Mouse (Mus musculus): ENCODE results near the gene Elane. TPM values are rescaled to one million over a fixed set of nuclear protein-coding genes. Genes with fewer than 3 reads are reported as not detected.
"Not testable (repeated sequence)": the region's sequence is repeated elsewhere in the genome, so short reads cannot be mapped to it uniquely, and the experiment has no call there.

Gene Elane
- polyA plus RNA-seq, 1 experiment from 2014 or later = 0.33 TPM

DNA sequence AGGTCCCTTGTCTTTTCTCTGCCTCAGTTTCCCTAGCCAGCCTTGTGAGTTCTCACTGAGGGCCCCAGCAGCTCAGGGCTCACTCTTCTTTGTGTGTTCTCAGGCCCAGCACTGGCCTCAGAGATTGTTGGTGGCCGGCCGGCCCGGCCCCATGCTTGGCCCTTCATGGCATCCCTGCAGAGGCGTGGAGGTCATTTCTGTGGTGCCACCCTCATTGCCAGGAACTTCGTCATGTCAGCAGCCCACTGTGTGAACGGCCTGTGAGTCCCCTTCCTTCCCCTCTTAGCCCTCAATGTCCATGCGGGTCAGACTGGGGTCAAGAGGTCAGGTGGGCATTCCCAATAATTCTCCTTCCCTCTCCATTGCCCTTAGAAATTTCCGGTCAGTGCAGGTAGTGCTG lies 564 bp downstream of the Elane start:
- Histone ChIP-seq H3K4me1 (peaks cover 11% of the 10 kb centered on the region), H3K27ac (no peak overlapping the region), H3K4me2 (replicated peaks) (no peak overlapping the region), H3K9me3 (no peaks in the 10 kb centered on the region), H3K9ac (no peak overlapping the region), H3K4me3 (no peak overlapping the region), H3K27me3 (peaks cover 8% of the 10 kb centered on the region), H3K36me3 (no peaks in the 10 kb centered on the region)
- WGBS = 75% methylated on average over 8 of the region's 8 CpGs
- ATAC-seq (ENCODE audit: insufficient number of reproducible peaks, insufficient read depth, low FRiP score, low TSS enrichment) = no peak

DNA sequence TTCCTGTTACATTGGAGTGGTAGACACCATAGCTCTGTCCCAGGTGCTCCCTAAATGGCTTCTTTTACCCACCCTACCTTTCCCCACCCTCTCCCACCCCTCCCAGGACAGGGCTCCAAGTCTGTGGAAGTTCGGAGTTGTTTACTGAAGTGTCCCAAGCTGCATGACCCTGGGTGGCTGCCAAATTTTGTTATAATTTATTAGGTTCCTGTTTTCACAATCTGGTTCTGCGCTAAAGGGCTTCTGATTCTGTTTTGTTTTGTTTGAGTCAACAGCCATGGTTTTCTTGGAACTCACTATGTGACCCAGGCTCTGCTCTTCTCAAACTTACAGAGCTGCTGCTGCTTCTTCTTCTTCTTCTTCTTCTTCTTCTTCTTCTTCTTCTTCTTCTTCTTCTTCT lies 3.3 kb downstream of the Elane start:
- no peak overlapping the region for H3K4me3 ChIP-seq
- H3K4me1 ChIP-seq = no peaks in the 10 kb centered on the region
- 78% methylated on average over 2 of the region's 2 CpGs for WGBS
- H3K36me3 ChIP-seq = peaks cover 7% of the 10 kb centered on the region; the same call in 1 of the 2 replicates
- no peak for ATAC-seq (ENCODE audit: insufficient number of reproducible peaks, insufficient read depth, low FRiP score, low TSS enrichment)
- no peak overlapping the region for H3K4me2 ChIP-seq (replicated peaks)
- H3K9me3 ChIP-seq = no peaks in the 10 kb centered on the region
- H3K27ac ChIP-seq = no peak overlapping the region
- H3K9ac ChIP-seq = no peak overlapping the region
- H3K27me3 ChIP-seq = no peaks in the 10 kb centered on the region

DNA sequence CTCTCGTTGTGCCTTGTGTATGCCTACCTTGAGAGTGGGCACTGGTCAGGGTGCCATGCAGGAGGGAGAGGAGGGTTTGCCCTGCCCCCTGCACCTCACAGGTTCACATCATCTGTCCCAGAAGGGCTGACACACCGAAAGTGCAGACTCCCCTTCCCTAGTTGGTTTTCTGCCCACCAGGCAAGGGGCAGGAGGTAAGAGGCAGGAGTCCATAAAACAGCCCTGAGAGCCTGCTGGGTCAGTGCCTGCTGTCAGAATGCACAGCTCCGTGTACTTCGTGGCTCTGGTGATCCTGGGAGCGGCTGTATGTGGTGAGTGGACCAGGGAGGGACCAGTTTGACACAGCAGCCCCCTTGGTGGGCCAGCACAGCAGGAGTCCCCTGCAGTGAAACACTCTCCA lies 4.6 kb downstream of the Elane start, which contains the start of gene Cfd:
Gene Cfd, plus strand, starts transcription at position 184 of the 400 bp plus-strand sequence.
- WGBS = 47% methylated on average over 5 of the region's 5 CpGs
- Histone ChIP-seq H3K36me3 (peaks cover 17% of the 10 kb centered on the region), H3K27me3 (no peaks in the 10 kb centered on the region), H3K9ac (peak within 1 kb of the TSS; percentile 27), H3K4me1 (no peaks in the 10 kb centered on the region), H3K4me3 (no peak within 1 kb of the TSS), H3K9me3 (no peaks in the 10 kb centered on the region), H3K27ac (no peak within 1 kb of the TSS), H3K4me2 (replicated peaks) (no peak within 1 kb of the TSS)
- ATAC-seq (ENCODE audit: insufficient number of reproducible peaks, insufficient read depth, low FRiP score, low TSS enrichment) = no peak

DNA sequence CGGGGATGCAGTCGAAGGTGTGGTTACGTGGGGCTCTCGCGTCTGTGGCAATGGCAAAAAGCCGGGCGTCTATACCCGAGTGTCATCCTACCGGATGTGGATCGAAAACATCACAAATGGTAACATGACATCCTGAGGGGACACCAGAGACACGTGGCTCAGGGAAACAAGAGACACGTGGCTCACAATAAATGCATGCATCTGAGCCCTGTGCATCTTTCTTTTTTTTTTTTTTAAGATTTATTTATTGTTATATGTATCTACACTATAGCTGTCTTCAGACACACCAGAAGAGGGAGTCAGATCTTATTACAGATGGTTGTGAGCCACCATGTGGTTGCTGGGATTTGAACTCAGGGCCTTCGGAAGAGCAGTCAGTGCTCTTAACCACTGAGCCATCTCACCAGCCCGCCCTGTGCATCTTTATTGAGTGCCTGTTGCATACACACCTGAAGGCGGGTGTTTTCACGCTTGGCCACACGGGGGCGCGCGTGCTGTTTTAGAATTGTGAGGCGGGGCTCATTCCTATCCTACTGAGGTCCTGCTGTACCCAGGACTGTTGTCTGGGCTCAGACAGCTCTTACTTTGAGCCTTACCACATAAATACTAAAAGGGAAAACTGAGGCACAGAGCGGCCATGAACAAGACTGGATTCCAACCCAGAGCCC lies 6.5 kb downstream of the Elane start:
- H3K9me3 ChIP-seq; H3K4me1 ChIP-seq; H3K4me2 ChIP-seq (replicated peaks); ATAC-seq (ENCODE audit: insufficient number of reproducible peaks, insufficient read depth, low FRiP score, low TSS enrichment); H3K9ac ChIP-seq; H3K27ac ChIP-seq; H3K4me3 ChIP-seq; H3K27me3 ChIP-seq: not testable (repeated sequence)
- 43% methylated on average over 22 of the region's 22 CpGs for WGBS
- H3K36me3 ChIP-seq = peaks cover 36% of the 10 kb centered on the region

DNA sequence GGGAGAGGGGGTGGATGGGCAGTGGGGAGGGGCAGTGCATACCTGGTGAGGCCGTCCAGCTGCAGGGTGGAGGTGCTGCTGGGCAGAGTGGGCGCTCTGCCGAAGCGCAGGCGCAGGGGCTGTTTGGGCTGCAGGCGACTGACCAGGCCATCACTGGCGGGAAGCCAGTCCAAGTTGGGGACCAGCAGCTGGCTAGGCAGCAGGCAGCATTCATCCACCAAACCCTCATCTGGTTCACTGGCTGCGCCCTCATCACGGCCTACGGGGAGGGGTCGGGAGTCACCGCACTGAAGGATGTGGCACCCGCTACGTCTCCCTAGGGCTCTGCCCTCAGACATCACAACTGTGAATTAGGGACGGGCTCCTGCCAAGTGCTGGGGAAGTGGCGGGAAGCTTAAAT lies 10.3 kb downstream of the Elane start:
- no peaks in the 10 kb centered on the region for H3K4me1 ChIP-seq
- no peaks in the 10 kb centered on the region for H3K9me3 ChIP-seq
- peaks cover 69% of the 10 kb centered on the region for H3K36me3 ChIP-seq
- H3K27ac ChIP-seq = no peak overlapping the region
- no peak overlapping the region for H3K4me2 ChIP-seq (replicated peaks)
- 92% methylated on average over 16 of the region's 16 CpGs for WGBS
- ATAC-seq (ENCODE audit: insufficient number of reproducible peaks, insufficient read depth, low FRiP score, low TSS enrichment) = no peak
- no peak overlapping the region for H3K9ac ChIP-seq
- no peaks in the 10 kb centered on the region for H3K27me3 ChIP-seq
- H3K4me3 ChIP-seq = no peak overlapping the region

DNA sequence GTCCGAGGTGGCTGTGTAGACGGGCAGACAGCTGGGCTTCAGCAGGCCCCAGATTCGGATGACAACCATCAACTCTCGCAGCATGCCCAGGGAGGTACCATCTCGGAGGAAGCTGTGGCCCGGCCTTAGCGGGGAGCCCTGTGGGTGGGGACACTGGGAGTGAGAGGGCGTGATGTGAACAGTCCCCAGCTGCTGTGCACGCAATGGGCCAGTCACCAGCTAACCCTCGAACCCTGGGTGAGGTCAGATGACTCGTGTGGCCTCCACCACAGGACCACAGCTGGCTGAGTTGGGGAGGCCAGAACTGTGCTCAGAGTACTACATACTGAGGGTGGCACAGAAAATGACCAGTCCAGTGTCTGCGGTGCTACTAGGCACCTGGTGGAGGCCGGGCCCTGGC lies 10.8 kb downstream of the Elane start:
- no peak for ATAC-seq (ENCODE audit: insufficient number of reproducible peaks, insufficient read depth, low FRiP score, low TSS enrichment)
- Histone ChIP-seq H3K9me3 (no peaks in the 10 kb centered on the region), H3K4me2 (replicated peaks) (no peak overlapping the region), H3K4me1 (no peaks in the 10 kb centered on the region), H3K27me3 (no peaks in the 10 kb centered on the region), H3K4me3 (no peak overlapping the region), H3K9ac (no peak overlapping the region), H3K27ac (no peak overlapping the region), H3K36me3 (peaks cover 69% of the 10 kb centered on the region)
- WGBS = 79% methylated on average over 13 of the region's 13 CpGs

DNA sequence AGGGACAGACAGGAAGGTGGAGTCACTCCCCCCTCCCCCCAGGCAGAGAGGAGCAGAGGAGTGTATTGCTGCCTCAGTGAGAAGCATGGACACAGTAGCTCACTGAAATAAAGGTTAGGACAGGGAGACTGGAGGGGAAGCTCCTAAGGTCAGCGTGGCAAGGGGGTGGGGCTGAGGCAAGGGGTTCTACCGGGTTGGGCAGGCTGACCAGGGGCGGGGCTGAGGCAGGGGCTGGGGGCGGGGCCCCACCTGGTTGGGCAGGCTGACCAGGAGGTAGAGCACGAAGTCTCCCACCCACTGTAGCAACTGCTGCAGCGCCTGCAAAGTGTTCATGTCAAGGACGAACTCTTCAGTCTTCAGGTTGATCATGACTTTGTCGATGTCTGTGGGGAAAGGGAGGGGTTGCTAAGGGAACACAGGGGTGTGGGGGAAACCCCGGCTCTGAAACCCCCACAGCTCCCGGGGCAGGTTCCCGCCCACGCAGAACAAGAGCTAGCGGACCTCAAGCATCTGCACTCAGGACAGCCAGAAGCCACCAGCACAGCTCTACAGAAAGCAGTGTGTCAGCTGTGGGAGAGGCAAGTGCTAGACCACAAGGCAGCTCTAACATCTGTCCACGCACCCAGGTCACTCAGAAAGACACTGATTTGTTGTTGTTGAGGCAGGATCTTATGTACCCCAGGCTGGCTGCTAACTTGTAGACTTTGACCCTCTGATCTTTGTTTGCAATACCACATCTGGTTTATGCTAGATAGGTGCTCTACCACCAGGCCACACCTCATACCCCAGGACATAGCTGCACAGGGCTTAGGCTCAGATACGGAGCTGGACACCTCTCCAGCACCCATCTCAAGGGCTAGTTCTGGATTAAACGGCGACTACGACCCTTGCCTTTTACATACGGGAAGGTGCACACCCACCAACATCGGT lies 11.5 kb downstream of the Elane start:
- Histone ChIP-seq H3K36me3 (peaks cover 75% of the 10 kb centered on the region), H3K9me3 (no peaks in the 10 kb centered on the region), H3K4me1 (no peaks in the 10 kb centered on the region), H3K4me2 (replicated peaks) (no peak overlapping the region), H3K27me3 (no peaks in the 10 kb centered on the region), H3K4me3 (no peak overlapping the region), H3K27ac (no peak overlapping the region), H3K9ac (peak overlapping the region; percentile 19)
- 48% methylated on average over 20 of the region's 20 CpGs for WGBS
- no peak for ATAC-seq (ENCODE audit: insufficient number of reproducible peaks, insufficient read depth, low FRiP score, low TSS enrichment)

DNA sequence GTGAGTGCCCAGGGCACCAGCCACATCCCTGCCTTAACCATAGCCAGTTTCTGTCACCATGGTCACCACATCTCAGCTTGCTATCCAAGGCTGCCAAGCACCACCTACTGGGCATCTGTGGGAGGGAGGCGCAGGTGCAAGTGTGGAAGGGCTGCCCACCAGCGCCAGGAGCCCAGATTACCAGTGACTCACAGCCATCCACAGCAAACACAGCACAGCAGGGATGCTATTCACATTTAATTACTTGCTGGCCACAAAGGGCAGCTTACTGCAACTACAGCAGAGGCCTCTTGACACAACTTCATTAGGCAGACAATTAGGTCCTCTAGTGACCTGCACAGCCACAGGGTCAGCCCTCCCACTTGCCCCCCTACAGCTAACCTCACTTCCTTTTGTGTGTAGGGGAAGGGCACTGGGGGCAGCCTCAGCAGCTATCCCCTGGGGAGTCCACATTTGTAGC lies 14.9 kb downstream of the Elane start:
- Histone ChIP-seq H3K27me3 (no peaks in the 10 kb centered on the region), H3K4me3 (no peak overlapping the region), H3K4me1 (no peaks in the 10 kb centered on the region), H3K9me3 (no peaks in the 10 kb centered on the region), H3K4me2 (replicated peaks) (no peak overlapping the region), H3K9ac (no peak overlapping the region), H3K36me3 (peaks cover 82% of the 10 kb centered on the region), H3K27ac (no peak overlapping the region)
- ATAC-seq (ENCODE audit: insufficient number of reproducible peaks, insufficient read depth, low FRiP score, low TSS enrichment) = no peak
- 29% methylated on average over 2 of the region's 2 CpGs for whole genome bisulfite sequencing

DNA sequence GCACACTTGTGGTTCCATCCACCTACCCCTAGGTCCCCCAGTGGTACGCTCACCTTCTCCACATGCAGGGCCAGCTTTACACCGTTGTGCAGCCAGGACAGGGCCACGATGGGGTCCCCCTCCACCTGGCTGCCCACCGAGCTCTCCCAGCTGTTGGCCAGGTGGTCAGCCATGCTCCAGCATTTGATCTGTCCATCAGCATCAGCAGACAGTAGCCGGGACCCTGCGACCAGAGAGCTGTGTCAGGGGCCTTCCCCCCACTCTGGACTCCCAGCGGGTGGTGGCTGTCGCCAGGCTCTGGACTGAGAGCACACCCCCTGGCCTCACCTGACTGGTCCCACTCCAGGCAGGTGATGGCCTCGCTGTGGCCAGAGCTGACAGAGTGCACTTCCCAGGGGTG lies 20.7 kb downstream of the Elane start:
- Histone ChIP-seq H3K4me3 (no peak overlapping the region), H3K4me1 (peaks cover 5% of the 10 kb centered on the region), H3K4me2 (replicated peaks) (no peak overlapping the region), H3K9ac (0 out of 2 replicates have a peak overlapping the region, but pooled peaks have one; percentile 1), H3K9me3 (no peaks in the 10 kb centered on the region), H3K27ac (no peak overlapping the region), H3K36me3 (peaks cover 59% of the 10 kb centered on the region), H3K27me3 (no peaks in the 10 kb centered on the region)
- 89% methylated on average over 9 of the region's 9 CpGs for WGBS
- no peak for ATAC-seq (ENCODE audit: insufficient number of reproducible peaks, insufficient read depth, low FRiP score, low TSS enrichment)

DNA sequence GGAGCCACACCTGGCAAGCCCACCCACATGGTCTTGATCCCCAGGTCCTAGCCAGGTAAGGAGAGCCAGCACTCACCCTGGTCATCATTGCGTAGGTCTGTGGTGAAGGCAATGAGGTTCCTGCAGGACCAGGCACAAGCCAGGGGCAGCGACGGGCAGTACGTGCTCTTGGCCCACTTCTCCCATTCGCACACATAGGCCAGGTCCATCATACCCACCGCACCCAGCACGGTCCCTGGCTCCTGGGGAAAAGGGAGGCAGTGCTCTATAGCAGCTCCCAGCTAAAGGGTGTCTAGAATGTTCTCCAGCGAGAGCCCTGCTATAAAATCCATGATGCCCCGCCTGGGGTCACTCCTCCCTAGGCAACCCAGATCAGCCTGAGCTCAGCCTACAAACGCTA lies 21.4 kb downstream of the Elane start:
- H3K36me3 ChIP-seq = peaks cover 61% of the 10 kb centered on the region
- H3K4me3 ChIP-seq = no peak overlapping the region
- 93% methylated on average over 10 of the region's 10 CpGs for WGBS
- no peak overlapping the region for H3K27ac ChIP-seq
- H3K9ac ChIP-seq = no peak overlapping the region
- no peak overlapping the region for H3K4me2 ChIP-seq (replicated peaks)
- H3K9me3 ChIP-seq = no peaks in the 10 kb centered on the region
- peaks cover 5% of the 10 kb centered on the region for H3K4me1 ChIP-seq
- ATAC-seq (ENCODE audit: insufficient number of reproducible peaks, insufficient read depth, low FRiP score, low TSS enrichment) = no peak
- no peaks in the 10 kb centered on the region for H3K27me3 ChIP-seq

DNA sequence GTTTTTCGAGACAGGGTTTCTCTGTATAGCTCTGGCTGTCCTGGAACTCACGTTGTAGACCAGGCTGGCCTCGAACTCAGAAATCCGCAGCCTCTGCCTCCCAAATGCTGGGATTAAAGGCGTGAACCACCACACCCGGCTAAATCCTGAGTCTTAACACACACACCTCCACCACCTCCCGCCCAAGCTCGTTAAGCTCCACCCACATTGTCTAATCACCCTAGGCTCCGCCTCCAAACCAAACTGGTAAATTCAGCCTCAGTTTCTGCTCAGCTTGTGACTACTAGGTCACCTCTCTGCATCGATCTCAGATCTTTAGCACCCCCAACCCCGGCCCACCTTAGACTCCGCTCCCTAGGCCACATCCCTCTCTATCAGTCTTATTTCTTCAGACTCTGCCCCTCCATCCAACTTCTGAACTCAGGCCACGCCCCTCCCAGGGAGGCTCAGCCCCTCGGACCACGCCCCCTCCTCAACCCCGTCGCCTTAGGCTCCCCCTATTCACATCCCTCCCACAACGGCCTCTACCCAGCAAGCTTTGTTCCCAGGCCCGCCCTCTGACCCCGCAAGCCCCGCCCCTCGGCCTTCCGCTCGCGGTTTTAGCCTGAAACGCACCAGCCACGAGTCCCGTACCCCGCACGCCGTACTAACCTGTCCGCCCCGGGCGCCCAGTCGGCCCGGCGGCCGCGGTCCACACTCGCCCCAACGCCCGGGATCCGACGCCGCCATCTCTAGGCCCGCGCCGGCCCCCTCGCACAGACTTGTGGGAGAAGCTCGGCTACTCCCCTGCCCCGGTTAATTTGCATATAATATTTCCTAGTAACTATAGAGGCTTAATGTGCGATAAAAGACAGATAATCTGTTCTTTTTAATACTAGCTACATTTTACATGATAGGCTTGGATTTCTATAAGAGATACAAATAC lies 22.4 kb downstream of the Elane start, which contains the start of gene Med16:
Gene Med16, minus strand, starts transcription at position 757 of the 925 bp plus-strand sequence.
- Histone ChIP-seq H3K9me3 (no peaks in the 10 kb centered on the region), H3K4me2 (replicated peaks) (peak within 1 kb of the TSS; percentile 32), H3K9ac (peak within 1 kb of the TSS; percentile 67), H3K4me3 (peak within 1 kb of the TSS; percentile 63), H3K27ac (peak within 1 kb of the TSS; percentile 97), H3K27me3 (no peaks in the 10 kb centered on the region), H3K36me3 (peaks cover 54% of the 10 kb centered on the region), H3K4me1 (peaks cover 5% of the 10 kb centered on the region)
- peak; percentile 91 for ATAC-seq (ENCODE audit: insufficient number of reproducible peaks, insufficient read depth, low FRiP score, low TSS enrichment)
- WGBS = 2% methylated on average over 52 of the region's 52 CpGs
